Mouse (Mus musculus): ENCODE measurements at regions not wholly inside any gene's neighbourhood (a gene's known extent, or its start where the extent isn't known, plus 50 kb on each side); places are given as distances from the start of the nearest gene placed in this dataset.

GRCm38 (mm10) chr3:149518928-149519574 lies 528.7 kb upstream of the Adgrl2 start:
- no peak for ATAC-seq (replicated peaks; ENCODE audit: low FRiP score, poor library complexity, severe bottlenecking)

- no peak for ATAC-seq (replicated peaks; ENCODE audit: low FRiP score, poor library complexity, severe bottlenecking)
Measured at GRCm38 (mm10) chr3:149517537-149517936, 527.2 kb upstream of the Adgrl2 start.

GRCm38 (mm10) chr3:149509178-149509577 lies 518.8 kb upstream of the Adgrl2 start:
- no peak for ATAC-seq (replicated peaks; ENCODE audit: low FRiP score, poor library complexity, severe bottlenecking)

- ATAC-seq (replicated peaks; ENCODE audit: low FRiP score, poor library complexity, severe bottlenecking), result no peak
Measured at GRCm38 (mm10) chr3:149508671-149509070, 518.3 kb upstream of the Adgrl2 start.

- ATAC-seq (replicated peaks; ENCODE audit: low FRiP score, poor library complexity, severe bottlenecking), result no peak
Measured at GRCm38 (mm10) chr3:149505692-149506091, 515.3 kb upstream of the Adgrl2 start.

GRCm38 (mm10) chr3:149503992-149504391 lies 513.6 kb upstream of the Adgrl2 start:
- no peak for ATAC-seq (replicated peaks; ENCODE audit: low FRiP score, poor library complexity, severe bottlenecking)

- ATAC-seq (replicated peaks; ENCODE audit: low FRiP score, poor library complexity, severe bottlenecking), result no peak
Measured at GRCm38 (mm10) chr3:149500130-149500529, 509.8 kb upstream of the Adgrl2 start.

GRCm38 (mm10) chr3:149498765-149499164 lies 508.4 kb upstream of the Adgrl2 start:
- ATAC-seq (replicated peaks; ENCODE audit: low FRiP score, poor library complexity, severe bottlenecking), result no peak

GRCm38 (mm10) chr3:149496829-149497471 lies 506.6 kb upstream of the Adgrl2 start:
- ATAC-seq (replicated peaks; ENCODE audit: low FRiP score, poor library complexity, severe bottlenecking), result no peak

GRCm38 (mm10) chr3:149496122-149496521 lies 505.8 kb upstream of the Adgrl2 start:
- ATAC-seq (replicated peaks; ENCODE audit: low FRiP score, poor library complexity, severe bottlenecking), result no peak

- ATAC-seq (replicated peaks; ENCODE audit: low FRiP score, poor library complexity, severe bottlenecking), result no peak
Measured at GRCm38 (mm10) chr3:149488147-149488546, 497.8 kb upstream of the Adgrl2 start.

GRCm38 (mm10) chr3:149485406-149485805 lies 495.1 kb upstream of the Adgrl2 start:
- ATAC-seq (replicated peaks; ENCODE audit: low FRiP score, poor library complexity, severe bottlenecking), result no peak

- no peak for ATAC-seq (replicated peaks; ENCODE audit: low FRiP score, poor library complexity, severe bottlenecking)
Measured at GRCm38 (mm10) chr3:149484319-149484718, 494.0 kb upstream of the Adgrl2 start.

- ATAC-seq (replicated peaks; ENCODE audit: low FRiP score, poor library complexity, severe bottlenecking), result no peak
Measured at GRCm38 (mm10) chr3:149476151-149476550, 485.8 kb upstream of the Adgrl2 start.

GRCm38 (mm10) chr3:149466973-149467372 lies 476.6 kb upstream of the Adgrl2 start:
- ATAC-seq (replicated peaks; ENCODE audit: low FRiP score, poor library complexity, severe bottlenecking), result no peak

GRCm38 (mm10) chr3:149464603-149465002 lies 474.2 kb upstream of the Adgrl2 start:
- ATAC-seq (replicated peaks; ENCODE audit: low FRiP score, poor library complexity, severe bottlenecking), result no peak

- ATAC-seq (replicated peaks; ENCODE audit: low FRiP score, poor library complexity, severe bottlenecking), result no peak
Measured at GRCm38 (mm10) chr3:149462121-149462541, 471.8 kb upstream of the Adgrl2 start.

GRCm38 (mm10) chr3:149461613-149462012 lies 471.3 kb upstream of the Adgrl2 start:
- no peak for ATAC-seq (replicated peaks; ENCODE audit: low FRiP score, poor library complexity, severe bottlenecking)

GRCm38 (mm10) chr3:149449376-149449775 lies 459.0 kb upstream of the Adgrl2 start:
- no peak for ATAC-seq (replicated peaks; ENCODE audit: low FRiP score, poor library complexity, severe bottlenecking)

- no peak for ATAC-seq (replicated peaks; ENCODE audit: low FRiP score, poor library complexity, severe bottlenecking)
Measured at GRCm38 (mm10) chr3:149445991-149446564, 455.7 kb upstream of the Adgrl2 start.

- no peak for ATAC-seq (replicated peaks; ENCODE audit: low FRiP score, poor library complexity, severe bottlenecking)
Measured at GRCm38 (mm10) chr3:149444854-149445577, 454.7 kb upstream of the Adgrl2 start.

Measured in erythroid progenitor cell, adult 5-6 weeks (primary cell).